25 mouse cellular contexts compared by ENCODE assay signal in genomic region chr12:102514751-102515150, GRCm38 (mm10). TPM values are rescaled to one million over a fixed set of nuclear protein-coding genes. Genes with fewer than 3 reads are reported as not detected.
DNase-seq lines count a peak whose midpoint lies in the region; ATAC-seq and TF ChIP-seq lines count a peak whose summit lies in the region.
"Had no signal": no experiment of that assay in that cellular context is flagged by ENCODE, and none has a peak within 500 bp of the region (broad histone marks: within the 10 kb centered on the region; RNA-seq: fewer than 3 reads in every experiment).

No protein-coding gene starts in this region.

- H3K27me3 ChIP-seq in forebrain, embryonic 15.5 days, result no peaks in the 10 kb centered on the region
- no peaks in the 10 kb centered on the region for H3K27me3 ChIP-seq in forebrain, embryonic 11.5 days (ENCODE audit: control insufficient read depth, insufficient read depth, low read length)
- no peaks in the 10 kb centered on the region for H3K27me3 ChIP-seq in hindbrain, postnatal 0 days (ENCODE audit: insufficient read depth, low read length)
- H3K27me3 ChIP-seq in hindbrain, embryonic 11.5 days (ENCODE audit: control insufficient read depth, insufficient read depth, low read length), result no peaks in the 10 kb centered on the region
- H3K27me3 ChIP-seq: CH12.LX; heart, embryonic 12.5 days; heart, embryonic 15.5 days had no signal

- DNase-seq in forebrain, embryonic 11.5 days (ENCODE audit: low spot score), result no peak
- DNase-seq in hindbrain, postnatal 0 days (ENCODE audit: low spot score), result no peak
- DNase-seq in hindbrain, embryonic 11.5 days (ENCODE audit: low spot score), result no peak
- peak; percentile 89 for DNase-seq in ZHBTc4 (ENCODE audit: low read depth, low spot score)
- no peak for DNase-seq in testis, postnatal 10 days (ENCODE audit: low spot score)
- no peak for DNase-seq in adrenal gland, adult 8-10 months
- DNase-seq: adrenal gland, adult 2 months; adrenal gland, postnatal 25 days; B cell, adult 2 months; cerebellum, adult 18-20 months; cerebellum, adult 9-10 months; cerebellum, postnatal 14 days; gastrocnemius, postnatal 25 days; heart, adult 18-20 months; heart, postnatal 10 days; heart, postnatal 36 days; kidney, adult 2 months had no signal

- TF ChIP-seq CTCF in hindbrain, postnatal 0 days (IDR thresholded peaks at IDR 0.05; ENCODE audit: low read depth), result no peak

- H3K4me1 ChIP-seq in forebrain, embryonic 15.5 days, result peaks cover 31% of the 10 kb centered on the region
- H3K4me1 ChIP-seq in forebrain, embryonic 11.5 days (replicated peaks; ENCODE audit: control insufficient read depth, insufficient read depth, low read length), result no peaks in the 10 kb centered on the region; the same call in 1 of the 2 replicates
- H3K4me1 ChIP-seq in hindbrain, postnatal 0 days (ENCODE audit: insufficient read depth, low read length), result peaks cover 5% of the 10 kb centered on the region; the same call in 1 of the 2 replicates
- no peaks in the 10 kb centered on the region for H3K4me1 ChIP-seq in hindbrain, embryonic 11.5 days (replicated peaks; ENCODE audit: control insufficient read depth, insufficient read depth, low read length)
- H3K4me1 ChIP-seq: heart, embryonic 12.5 days; heart, embryonic 15.5 days had no signal

- no peak for ATAC-seq in forebrain, embryonic 15.5 days (replicated peaks)
- no peak for ATAC-seq in forebrain, embryonic 11.5 days (replicated peaks; ENCODE audit: low FRiP score)
- ATAC-seq in hindbrain, postnatal 0 days, result no peak
- ATAC-seq in hindbrain, embryonic 11.5 days (ENCODE audit: low FRiP score), result no peak
- ATAC-seq: intestine, postnatal 0 days had no signal

- H3K9ac ChIP-seq in forebrain, embryonic 15.5 days (replicated peaks), result no peak overlapping the region
- H3K9ac ChIP-seq in forebrain, embryonic 11.5 days (ENCODE audit: low read length), result no peak overlapping the region
- H3K9ac ChIP-seq in hindbrain, postnatal 0 days (replicated peaks; ENCODE audit: low read length), result no peak overlapping the region
- no peak overlapping the region for H3K9ac ChIP-seq in hindbrain, embryonic 11.5 days (ENCODE audit: low read depth, low read length)
- H3K9ac ChIP-seq: heart, embryonic 12.5 days; heart, embryonic 15.5 days; hindbrain, embryonic 14.5 days had no signal

- H3K4me2 ChIP-seq in forebrain, embryonic 15.5 days (replicated peaks), result no peak overlapping the region
- no peak overlapping the region for H3K4me2 ChIP-seq in forebrain, embryonic 11.5 days (ENCODE audit: low read depth, low read length, severe bottlenecking)
- H3K4me2 ChIP-seq in hindbrain, postnatal 0 days (ENCODE audit: low read depth, low read length), result no peak overlapping the region
- no peak overlapping the region for H3K4me2 ChIP-seq in hindbrain, embryonic 11.5 days (replicated peaks; ENCODE audit: low read depth, low read length)
- H3K4me2 ChIP-seq: heart, embryonic 12.5 days; heart, embryonic 15.5 days; hindbrain, embryonic 14.5 days had no signal

- H3K4me3 ChIP-seq in forebrain, embryonic 15.5 days, result no peak overlapping the region
- H3K4me3 ChIP-seq in forebrain, embryonic 11.5 days (ENCODE audit: low read depth, low read length), result no peak overlapping the region
- H3K4me3 ChIP-seq in hindbrain, postnatal 0 days (ENCODE audit: low read length), result no peak overlapping the region
- H3K4me3 ChIP-seq in hindbrain, embryonic 11.5 days (ENCODE audit: low read depth, low read length), result no peak overlapping the region
- H3K4me3 ChIP-seq: heart, embryonic 12.5 days; heart, embryonic 15.5 days; hindbrain, embryonic 10.5 days had no signal

- peak overlapping the region; percentile 74 for H3K27ac ChIP-seq in forebrain, embryonic 15.5 days (replicated peaks)
- no peak overlapping the region for H3K27ac ChIP-seq in forebrain, embryonic 11.5 days (ENCODE audit: low read depth, low read length)
- H3K27ac ChIP-seq in hindbrain, postnatal 0 days, result peak overlapping the region; percentile 54; the same call in 1 of the 2 replicates
- H3K27ac ChIP-seq in hindbrain, embryonic 11.5 days (ENCODE audit: low read depth, low read length), result no peak overlapping the region
- H3K27ac ChIP-seq: heart, embryonic 15.5 days; hindbrain, embryonic 14.5 days had no signal

- no peaks in the 10 kb centered on the region for H3K9me3 ChIP-seq in forebrain, embryonic 15.5 days
- no peaks in the 10 kb centered on the region for H3K9me3 ChIP-seq in forebrain, embryonic 11.5 days (ENCODE audit: control insufficient read depth, low read length)
- H3K9me3 ChIP-seq in hindbrain, postnatal 0 days (ENCODE audit: low read length), result no peaks in the 10 kb centered on the region
- H3K9me3 ChIP-seq in hindbrain, embryonic 11.5 days (ENCODE audit: control insufficient read depth, low read length), result no peaks in the 10 kb centered on the region
- H3K9me3 ChIP-seq: heart, embryonic 12.5 days; heart, embryonic 15.5 days; hindbrain, embryonic 10.5 days had no signal

- H3K36me3 ChIP-seq in forebrain, embryonic 15.5 days, result no peaks in the 10 kb centered on the region
- no peaks in the 10 kb centered on the region for H3K36me3 ChIP-seq in forebrain, embryonic 11.5 days (ENCODE audit: control insufficient read depth, insufficient read depth, low read length)
- H3K36me3 ChIP-seq in hindbrain, postnatal 0 days (ENCODE audit: insufficient read depth, low read length), result no peaks in the 10 kb centered on the region
- no peaks in the 10 kb centered on the region for H3K36me3 ChIP-seq in hindbrain, embryonic 11.5 days (ENCODE audit: control insufficient read depth, insufficient read depth, low read length)
- H3K36me3 ChIP-seq: heart, embryonic 12.5 days; heart, embryonic 15.5 days; hindbrain, embryonic 10.5 days had no signal

- 59% methylated on average over 6 of the region's 6 CpGs for whole genome bisulfite sequencing in forebrain, embryonic 15.5 days
- 69% methylated on average over 6 of the region's 6 CpGs for WGBS in forebrain, embryonic 11.5 days
- WGBS in hindbrain, postnatal 0 days, result 59% methylated on average over 6 of the region's 6 CpGs
- 80% methylated on average over 6 of the region's 6 CpGs for WGBS in hindbrain, embryonic 11.5 days

RNA-seq across cellular contexts. Expression of gene Chga, which starts 40.0 kb away (rescaled TPM):
- 99.3 and 102 TPM in 2 replicates for polyA plus RNA-seq in forebrain, embryonic 15.5 days (2015; fragmentation: Nextera tagmentation; extraction: Ambion mirVana)
- 16.7 and 18.1 TPM in 2 replicates for polyA plus RNA-seq in forebrain, embryonic 11.5 days (2014; fragmentation: Nextera tagmentation; extraction: Ambion mirVana)
- total RNA-seq in hindbrain, postnatal 0 days (2014; rRNA removed), result 160 and 171 TPM in 2 replicates
- polyA plus RNA-seq in hindbrain, postnatal 0 days (2015; fragmentation: Nextera tagmentation; extraction: Ambion mirVana), result 254 and 255 TPM in 2 replicates
- 24.8 and 27.1 TPM in 2 replicates for polyA plus RNA-seq in hindbrain, embryonic 11.5 days (2014; fragmentation: Nextera tagmentation; extraction: Ambion mirVana)
- total RNA-seq in adrenal gland, adult 8-10 months (2022), result 1,000 to 10,000 TPM; 2,246 to 2,701 (median 2,550) TPM
- total RNA-seq: CH12.LX; gastrocnemius, adult 8-10 months; gastrocnemius, postnatal 25 days; heart, adult 18-20 months; heart, postnatal 10 days; heart, postnatal 36 days had no signal

RNA-seq across cellular contexts. Expression of gene Golga5, which starts 45.8 kb away (rescaled TPM):
- polyA plus RNA-seq in forebrain, embryonic 15.5 days (2015; fragmentation: Nextera tagmentation; extraction: Ambion mirVana), result 32.0 and 32.4 TPM in 2 replicates
- polyA plus RNA-seq in forebrain, embryonic 11.5 days (2014; fragmentation: Nextera tagmentation; extraction: Ambion mirVana), result 32.5 and 34.0 TPM in 2 replicates
- total RNA-seq in hindbrain, postnatal 0 days (2014; rRNA removed), result 23.2 and 24.7 TPM in 2 replicates
- polyA plus RNA-seq in hindbrain, postnatal 0 days (2015; fragmentation: Nextera tagmentation; extraction: Ambion mirVana), result 24.3 and 25.0 TPM in 2 replicates
- 31.5 and 36.8 TPM in 2 replicates for polyA plus RNA-seq in hindbrain, embryonic 11.5 days (2014; fragmentation: Nextera tagmentation; extraction: Ambion mirVana)
- 10 to 100 TPM; 37.1 to 48.4 (median 40.7) TPM for total RNA-seq in adrenal gland, adult 8-10 months (2022)

Comparison
In these comparisons a context has a peak if more than half of its experiments do, and no peak if none do; other contexts are left out.
1. H3K27ac ChIP-seq: peak in forebrain, embryonic 15.5 days (single experiment) and hindbrain, postnatal 0 days (single experiment); none in forebrain, embryonic 11.5 days (single experiment) and hindbrain, embryonic 11.5 days (single experiment).